Mouse (Mus musculus) forebrain, embryonic 14.5 days (tissue): ENCODE measurements around the gene Tcp11. TPM values are rescaled to one million over a fixed set of nuclear protein-coding genes. Genes with fewer than 3 reads are reported as not detected.
A peak's percentile ranks its signal among the peaks of the same experiment; 100 is the strongest.

Experiments
- ATAC-seq: fragments of 200-750 bp; cut with Nextera tagmentation; 2 replicates; pipeline ENCODE4 v1.8.0; 2017; ENCODE audit warnings: mild to moderate bottlenecking, moderate library complexity
- DNase-seq: peaks from one replicate; pipeline ENCODE4 v3.0.0-alpha.2; 2015; ENCODE audit warnings: low spot score
- H3K27ac ChIP-seq: fragments of 300-500 bp; sonication (generic); 2 replicates; pipeline ENCODE4 v1.5.1; 2014; ENCODE audit warnings: low read depth, mild to moderate bottlenecking, control low read depth, low read length, moderate library complexity
- H3K27me3 ChIP-seq: fragments of 300-500 bp; sonication (generic); replicated peaks from 2 replicates; pipeline ENCODE4 v1.6.1; 2014; ENCODE audit warnings: low read length, control low read depth, mixed read lengths; ENCODE audit not compliant: control insufficient read depth, insufficient read depth
- H3K36me3 ChIP-seq: fragments of 300-500 bp; sonication (generic); 2 replicates; pipeline ENCODE4 v1.6.1; 2014; ENCODE audit warnings: low read length, control low read depth; ENCODE audit not compliant: control insufficient read depth, insufficient read depth
- H3K4me1 ChIP-seq: fragments of 300-500 bp; sonication (generic); 2 replicates; pipeline ENCODE4 v1.6.1; 2014; ENCODE audit warnings: antibody characterized with exemption, low read length, control low read depth; ENCODE audit not compliant: control insufficient read depth, insufficient read depth
- H3K4me2 ChIP-seq: fragments of 300-500 bp; sonication (generic); 2 replicates; pipeline ENCODE4 v1.6.1; 2014; ENCODE audit warnings: mild to moderate bottlenecking, control low read depth, low read length
- H3K4me3 ChIP-seq: fragments of 300-500 bp; sonication (generic); 2 replicates; pipeline ENCODE4 v1.5.1; 2014; ENCODE audit warnings: low read depth, low read length, control low read depth
- H3K9ac ChIP-seq: fragments of 300-500 bp; sonication (generic); 2 replicates; pipeline ENCODE4 v1.6.1; 2014; ENCODE audit warnings: mild to moderate bottlenecking, low read length, control low read depth, moderate library complexity
- H3K9me3 ChIP-seq: fragments of 300-500 bp; sonication (generic); replicated peaks from 2 replicates; pipeline ENCODE4 v1.6.1; 2016; ENCODE audit warnings: low read length, control low read depth, mixed read lengths; ENCODE audit not compliant: control insufficient read depth
- WGBS: fragments of 180-500 bp; shearing (Covaris S2); extraction: QIAGEN DNeasy Blood & Tissue Kit; methylation state at CpG from one replicate; pipeline ENCODE4 v1.1.7; 2014; 5-methylcytosine and 5-hydroxymethylcytosine counted together
- polyA plus RNA-seq: library from polyadenylated mRNA; unstranded; fragments of >200 nt; fragmentation: Nextera tagmentation; extraction: Ambion mirVana; gene quantifications from 2 replicates; pipeline ENCODE4 v1.2.1, GENCODE M21; 2014

Tcp11 gene
- polyA plus RNA-seq, 1 experiment from 2014 or later, result 1.6 TPM

DNA sequence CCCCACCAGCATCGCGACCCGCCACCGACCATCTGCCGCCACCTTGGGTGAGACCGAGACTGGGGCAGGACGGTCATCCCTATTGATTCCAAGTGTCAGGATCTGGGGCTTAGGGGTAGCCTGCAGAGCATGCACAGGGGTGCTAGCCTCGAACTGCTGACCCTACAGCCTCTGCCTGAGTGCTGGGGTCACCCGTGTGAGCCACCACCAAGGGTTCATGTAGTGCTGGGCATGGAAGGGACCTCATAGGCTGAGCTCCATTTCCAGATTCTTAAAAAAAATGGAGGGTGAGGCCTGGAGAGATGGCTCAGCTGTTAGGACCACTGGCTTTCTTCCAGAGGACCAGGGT lies 352 bp upstream of the Tcp11 start:
- 9% methylated on average over 9 of the region's 9 CpGs for WGBS
- Histone ChIP-seq H3K9ac (no peak overlapping the region), H3K36me3 (no peaks in the 10 kb centered on the region)

DNA sequence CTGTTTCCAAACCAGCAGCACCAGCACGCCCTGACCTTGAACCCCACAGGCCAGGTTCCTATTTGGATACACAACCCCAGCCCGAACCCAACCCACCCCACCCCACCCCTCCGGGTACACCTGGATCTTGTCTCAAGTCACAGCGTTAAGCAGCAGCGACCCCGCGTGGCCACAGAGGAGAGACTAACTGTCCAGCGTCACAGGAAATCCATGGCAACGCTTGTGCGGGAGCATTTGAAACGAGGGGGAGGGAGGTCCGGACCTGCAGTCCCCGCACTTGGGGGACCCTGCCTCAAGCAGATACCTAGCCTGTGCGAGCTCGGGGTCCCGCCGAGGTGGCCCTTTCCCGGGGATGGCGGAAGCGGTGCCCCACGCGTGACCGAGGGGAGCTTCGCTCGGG lies 821 bp downstream of the Tcp11 start:
- H3K4me2 ChIP-seq, result peak overlapping the region; percentile 100
- H3K27ac ChIP-seq, result no peak overlapping the region
- no peaks in the 10 kb centered on the region for H3K27me3 ChIP-seq
- H3K4me3 ChIP-seq, result peak overlapping the region; percentile 55
- ATAC-seq (peak; percentile 62), DNase-seq (peak; percentile 95)
- H3K36me3 ChIP-seq, result no peaks in the 10 kb centered on the region
- WGBS, result under 1% methylated on average over 25 of the region's 25 CpGs
- H3K9me3 ChIP-seq, result no peaks in the 10 kb centered on the region
- H3K9ac ChIP-seq, result peak overlapping the region; percentile 63
- no peaks in the 10 kb centered on the region for H3K4me1 ChIP-seq

More for the DNA sequence above, 352 bp upstream of the Tcp11 start:
- Histone ChIP-seq H3K4me2 (peak overlapping the region; percentile 100), H3K4me3 (peak overlapping the region; percentile 55), H3K9me3 (no peaks in the 10 kb centered on the region), H3K4me1 (peaks cover 3% of the 10 kb centered on the region; the same call in 1 of the 2 replicates), H3K27ac (peak overlapping the region; percentile 27; the same call in 1 of the 2 replicates), H3K27me3 (no peaks in the 10 kb centered on the region)
- DNase-seq (no peak), ATAC-seq (no peak; the same call in 1 of the 2 replicates)

DNA sequence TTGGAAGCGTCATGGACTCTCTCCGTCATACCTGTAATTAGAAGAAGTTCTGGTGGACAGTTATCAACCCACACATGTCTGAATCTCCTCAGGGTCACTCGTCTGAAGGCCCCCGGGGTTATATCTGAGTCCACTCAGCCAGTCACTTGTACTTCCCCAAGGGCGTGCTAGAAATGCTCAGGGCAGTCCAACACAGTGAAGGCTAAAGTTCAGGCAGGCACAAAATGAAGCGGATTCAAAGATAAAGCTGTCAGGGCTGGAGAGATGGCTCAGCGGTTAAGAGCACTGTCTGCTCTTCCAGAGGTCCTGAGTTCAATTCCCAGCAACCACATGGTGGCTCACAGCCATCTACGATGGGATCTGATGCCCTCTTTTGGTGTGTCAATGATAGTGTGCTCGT lies 2.4 kb downstream of the Tcp11 start:
- ATAC-seq (no peak), DNase-seq (no peak)
- H3K9me3 ChIP-seq, result no peaks in the 10 kb centered on the region
- no peak overlapping the region for H3K4me3 ChIP-seq
- H3K36me3 ChIP-seq, result no peaks in the 10 kb centered on the region
- H3K4me1 ChIP-seq, result no peaks in the 10 kb centered on the region
- no peak overlapping the region for H3K4me2 ChIP-seq
- 89% methylated on average over 9 of the region's 9 CpGs for WGBS
- no peak overlapping the region for H3K27ac ChIP-seq
- H3K27me3 ChIP-seq, result no peaks in the 10 kb centered on the region
- no peak overlapping the region for H3K9ac ChIP-seq

DNA sequence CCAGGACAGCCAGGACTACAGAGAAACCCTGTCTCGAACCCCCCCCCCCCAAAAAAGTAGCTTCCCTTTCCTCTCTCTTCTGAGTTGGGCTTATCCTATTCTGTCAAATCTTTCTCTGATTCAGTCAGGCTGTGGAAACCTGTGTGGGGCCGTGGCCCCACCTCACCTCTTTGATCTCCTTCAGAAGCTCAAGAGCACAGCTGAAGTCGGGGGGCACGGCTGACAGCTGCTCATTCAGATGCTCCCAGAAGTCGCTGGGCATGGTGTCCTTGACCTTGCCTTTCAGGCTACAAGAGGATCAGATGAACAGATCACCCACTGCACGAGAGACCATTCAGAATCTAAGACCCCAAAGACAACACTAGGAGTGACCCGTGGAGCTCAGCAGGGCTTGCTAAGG lies 6.0 kb downstream of the Tcp11 start:
- Histone ChIP-seq H3K27me3 (no peaks in the 10 kb centered on the region), H3K4me1 (no peaks in the 10 kb centered on the region), H3K4me2 (no peak overlapping the region), H3K36me3 (no peaks in the 10 kb centered on the region), H3K4me3 (no peak overlapping the region), H3K9ac (no peak overlapping the region), H3K27ac (no peak overlapping the region), H3K9me3 (no peaks in the 10 kb centered on the region)
- no peak for DNase-seq
- ATAC-seq, result no peak
- WGBS, result 73% methylated on average over 7 of the region's 7 CpGs

DNA sequence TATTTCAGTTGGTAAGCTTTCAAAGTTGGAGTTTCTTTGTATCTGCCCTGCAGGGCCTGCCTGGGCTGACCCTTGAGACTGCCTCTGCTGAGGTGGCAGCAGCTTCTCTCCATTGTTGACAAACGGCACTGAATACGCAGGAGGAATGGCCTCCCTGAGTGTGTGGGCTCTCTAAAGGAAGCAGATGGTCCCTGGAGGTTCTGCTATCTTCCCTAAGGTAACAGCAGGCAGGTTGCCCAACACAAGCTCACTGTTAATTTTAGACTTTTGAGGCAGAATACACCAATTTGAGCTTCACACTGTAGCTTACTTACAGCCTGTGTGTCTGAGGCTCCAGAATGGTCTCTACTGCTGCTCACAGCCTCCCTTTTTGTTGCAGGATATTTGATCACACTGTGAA lies 7.7 kb downstream of the Tcp11 start:
- H3K4me3 ChIP-seq, result no peak overlapping the region
- ATAC-seq (no peak), DNase-seq (no peak)
- H3K4me2 ChIP-seq, result no peak overlapping the region
- H3K27me3 ChIP-seq, result no peaks in the 10 kb centered on the region
- no peaks in the 10 kb centered on the region for H3K4me1 ChIP-seq
- H3K9me3 ChIP-seq, result no peaks in the 10 kb centered on the region
- no peak overlapping the region for H3K9ac ChIP-seq
- no peak overlapping the region for H3K27ac ChIP-seq
- WGBS, result 71% methylated on average over 2 of the region's 2 CpGs
- H3K36me3 ChIP-seq, result no peaks in the 10 kb centered on the region

DNA sequence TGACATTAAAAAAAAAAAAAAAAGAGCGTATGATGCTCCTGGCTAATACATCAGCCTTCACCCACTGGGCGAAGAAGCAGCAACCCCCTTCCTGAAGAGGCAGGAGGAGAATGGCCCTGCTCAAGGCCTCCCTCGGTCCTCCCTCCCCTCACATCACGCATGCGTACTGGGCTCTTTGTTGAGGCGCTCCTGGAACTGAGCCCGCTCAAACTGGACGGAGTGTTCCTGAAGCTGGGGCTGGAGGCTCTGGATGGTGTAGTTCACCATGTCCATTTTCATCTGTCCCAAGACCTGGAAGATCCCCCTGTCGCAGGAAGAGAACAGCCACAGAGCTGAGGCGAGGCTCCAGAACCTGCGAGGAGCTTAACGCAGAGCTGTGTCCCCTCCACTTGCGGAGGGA lies 10.2 kb downstream of the Tcp11 start:
- Histone ChIP-seq H3K4me3 (no peak overlapping the region), H3K4me2 (no peak overlapping the region), H3K9me3 (no peaks in the 10 kb centered on the region), H3K27me3 (no peaks in the 10 kb centered on the region), H3K9ac (no peak overlapping the region), H3K27ac (no peak overlapping the region), H3K4me1 (no peaks in the 10 kb centered on the region), H3K36me3 (no peaks in the 10 kb centered on the region)
- no peak for ATAC-seq
- 78% methylated on average over 13 of the region's 13 CpGs for WGBS
- DNase-seq, result peak; percentile 53

DNA sequence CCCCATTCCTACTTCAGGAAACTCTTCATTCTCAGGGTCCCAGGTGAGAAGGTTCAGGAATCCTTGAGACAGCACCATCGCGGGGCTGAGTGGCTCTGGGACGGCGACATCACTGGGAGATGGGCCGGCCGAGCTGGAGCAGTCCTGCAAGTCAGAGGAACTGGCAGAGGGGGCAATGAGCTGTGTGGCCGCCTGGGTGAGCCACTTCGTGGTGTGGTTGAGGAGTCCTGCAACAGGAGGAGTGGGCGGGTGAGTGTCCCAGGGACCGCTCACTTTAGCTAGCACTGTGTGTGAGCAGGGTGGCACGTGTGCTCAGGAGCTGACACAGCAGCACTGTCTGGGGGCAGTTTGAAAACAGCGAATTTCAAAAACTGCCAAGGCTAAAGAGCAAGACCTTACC lies 11.0 kb downstream of the Tcp11 start:
- H3K27ac ChIP-seq, result no peak overlapping the region
- no peak for ATAC-seq
- H3K9ac ChIP-seq, result no peak overlapping the region
- 33% methylated on average over 12 of the region's 12 CpGs for WGBS
- DNase-seq, result no peak
- no peaks in the 10 kb centered on the region for H3K9me3 ChIP-seq
- no peaks in the 10 kb centered on the region for H3K4me1 ChIP-seq
- H3K4me2 ChIP-seq, result no peak overlapping the region
- H3K27me3 ChIP-seq, result no peaks in the 10 kb centered on the region
- H3K36me3 ChIP-seq, result no peaks in the 10 kb centered on the region
- no peak overlapping the region for H3K4me3 ChIP-seq

DNA sequence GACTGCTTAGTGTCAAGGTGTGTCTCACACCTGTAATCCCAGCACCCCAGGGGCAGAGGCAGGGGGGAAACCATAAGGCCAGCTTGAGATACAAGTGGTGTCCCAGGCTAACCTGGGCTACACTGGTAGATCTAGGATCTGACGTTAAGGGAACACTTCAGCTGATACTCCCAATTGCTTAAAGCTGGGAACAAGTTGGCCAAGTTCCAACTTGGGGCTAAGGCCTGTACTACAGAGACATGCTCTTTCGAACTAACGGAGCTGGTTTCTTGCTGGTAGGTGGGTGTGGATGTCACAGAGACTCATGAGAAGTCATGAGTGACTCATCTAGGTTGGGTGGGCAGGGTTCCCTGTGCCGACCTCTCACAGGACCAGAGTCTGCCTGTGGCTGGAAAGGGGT lies 13.1 kb downstream of the Tcp11 start:
- Histone ChIP-seq H3K4me3 (no peak overlapping the region), H3K27ac (no peak overlapping the region), H3K9me3 (no peaks in the 10 kb centered on the region), H3K27me3 (no peaks in the 10 kb centered on the region), H3K4me1 (no peaks in the 10 kb centered on the region), H3K4me2 (no peak overlapping the region), H3K36me3 (no peaks in the 10 kb centered on the region), H3K9ac (no peak overlapping the region)
- DNase-seq, result no peak
- ATAC-seq, result no peak
- 80% methylated on average over 4 of the region's 4 CpGs for WGBS

DNA sequence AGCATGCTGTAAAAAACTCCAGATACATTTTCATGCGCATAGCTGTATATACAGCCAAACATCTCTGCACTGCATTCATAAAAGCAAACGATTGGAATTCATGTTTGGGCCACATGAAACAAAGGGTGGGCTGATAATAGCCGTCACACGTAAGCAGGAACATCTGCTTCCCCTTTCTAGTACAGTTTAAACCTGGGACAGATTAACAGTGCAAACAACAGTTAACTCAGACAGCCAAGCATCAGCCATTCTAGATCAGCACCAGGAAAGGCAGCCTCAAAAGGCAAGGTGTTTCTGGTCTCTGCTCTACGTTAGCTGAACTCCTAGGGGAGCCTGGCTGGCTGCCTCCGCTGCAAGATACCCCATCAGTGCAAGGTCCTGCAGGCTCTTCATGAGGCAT lies 17.3 kb downstream of the Tcp11 start:
- Histone ChIP-seq H3K9ac (no peak overlapping the region), H3K4me1 (no peaks in the 10 kb centered on the region), H3K27ac (no peak overlapping the region), H3K27me3 (no peaks in the 10 kb centered on the region), H3K9me3 (no peaks in the 10 kb centered on the region), H3K4me2 (no peak overlapping the region), H3K36me3 (peaks cover 30% of the 10 kb centered on the region), H3K4me3 (no peak overlapping the region)
- WGBS, result 80% methylated on average over 6 of the region's 6 CpGs
- ATAC-seq (no peak), DNase-seq (no peak)
